ENCODE assay signal across 8 mouse cellular contexts in genomic region chr11:69267341-69267740, GRCm38 (mm10). TPM values are rescaled to one million over a fixed set of nuclear protein-coding genes. Genes with fewer than 3 reads are reported as not detected.
A peak's percentile ranks its signal among the peaks of the same experiment; 100 is the strongest.
DNase-seq lines count a peak whose midpoint lies in the region; ATAC-seq and TF ChIP-seq lines count a peak whose summit lies in the region.

No protein-coding gene starts in this region.

- TF ChIP-seq CTCF in left cerebral cortex, adult 2 months (IDR thresholded peaks at IDR 0.05), result peak; percentile 37
- peak; percentile 23; the same call in 1 of the 2 replicates for TF ChIP-seq CTCF in G1E (IDR thresholded peaks at IDR 0.05; ENCODE audit: low read depth, low read length)
- TF ChIP-seq CTCF in liver, postnatal 0 days (IDR thresholded peaks at IDR 0.05; ENCODE audit: low read depth), result peak; percentile 55

- WGBS in liver, postnatal 0 days (ENCODE audit: insufficient replicate concordance), result 25% methylated on average over 7 of the region's 7 CpGs

- TF ChIP-seq EP300 in liver, postnatal 0 days (IDR thresholded peaks at IDR 0.05; ENCODE audit: low read depth), result no peak

- H3K27ac ChIP-seq in left cerebral cortex, adult 2 months, result no peak overlapping the region
- H3K27ac ChIP-seq in liver, postnatal 0 days (ENCODE audit: low read depth), result no peak overlapping the region

- H3K36me3 ChIP-seq in G1E (replicated peaks), result no peaks in the 10 kb centered on the region
- H3K36me3 ChIP-seq in liver, postnatal 0 days (replicated peaks; ENCODE audit: insufficient read depth, low read length), result no peaks in the 10 kb centered on the region

- no peak overlapping the region for H3K4me3 ChIP-seq in left cerebral cortex, adult 2 months
- H3K4me3 ChIP-seq in G1E (ENCODE audit: low read depth, low read length), result no peak overlapping the region
- no peak overlapping the region for H3K4me3 ChIP-seq in liver, postnatal 0 days (ENCODE audit: low read depth, low read length)

- H3K9ac ChIP-seq in liver, postnatal 0 days (replicated peaks), result no peak overlapping the region

- no peak for DNase-seq in left cerebral cortex, adult 2 months (ENCODE audit: extremely low spot score in 1 of 2, low spot score in 2 of 2)
- no peak for DNase-seq in left cerebral cortex, adult 8-10 months (ENCODE audit: low spot score in 2 of 2)
- DNase-seq in G1E (ENCODE audit: low spot score), result no peak
- DNase-seq in liver, postnatal 0 days, result no peak
- DNase-seq in layer of hippocampus, postnatal 36 days, result no peak
- DNase-seq in gastrocnemius, postnatal 25 days, result no peak
- no peak for DNase-seq in spleen, adult 12 weeks (ENCODE audit: low spot score)

- no peak overlapping the region for H3K4me2 ChIP-seq in liver, postnatal 0 days (ENCODE audit: low read depth, low read length)

- H3K9me3 ChIP-seq in G1E (replicated peaks), result no peaks in the 10 kb centered on the region
- H3K9me3 ChIP-seq in liver, postnatal 0 days (ENCODE audit: low read length), result no peaks in the 10 kb centered on the region

- H3K27me3 ChIP-seq in G1E (ENCODE audit: insufficient read depth, low read length), result peaks cover 25% of the 10 kb centered on the region
- H3K27me3 ChIP-seq in liver, postnatal 0 days (ENCODE audit: insufficient read depth, low read length), result peaks cover 16% of the 10 kb centered on the region; the same call in 1 of the 2 replicates

- peaks cover 19% of the 10 kb centered on the region for H3K4me1 ChIP-seq in G1E (ENCODE audit: insufficient read depth, low read depth, low read length)
- H3K4me1 ChIP-seq in liver, postnatal 0 days (ENCODE audit: insufficient read depth), result no peaks in the 10 kb centered on the region

- intact Hi-C loops in left cerebral cortex, adult 2 months (cut with DNase I), result no loop called here

- ATAC-seq in G1E (ENCODE audit: extremely low read depth, insufficient number of reproducible peaks, low FRiP score, poor library complexity, severe bottlenecking), result no peak
- peak; percentile 48; the same call in 1 of the 2 replicates for ATAC-seq in common myeloid progenitor, adult 5-6 weeks (replicated peaks; ENCODE audit: low read depth, poor library complexity, severe bottlenecking)
- ATAC-seq in liver, postnatal 0 days, result no peak

RNA-seq across cellular contexts. Expression of gene Gucy2e, which starts 30.5 kb away (rescaled TPM):
- total RNA-seq in left cerebral cortex, adult 2 months (2021), result 1 to 10 TPM; 1.0 to 1.3 TPM
- total RNA-seq in left cerebral cortex, adult 8-10 months (2022), result 1 to 10 TPM; 1.3 to 1.8 (median 1.5) TPM
- total RNA-seq in G1E (2014; fragmentation: Nextera tagmentation) (not detected in 2 replicates), G1E (2017) (0.05 and 0.06 TPM in 2 replicates)
- not detected in 2 replicates for polyA plus RNA-seq in G1E (2012)
- 0.14 TPM in 1 of 2 replicates, not detected in the other for total RNA-seq in common myeloid progenitor, adult 5-6 weeks (2017)
- polyA plus RNA-seq in liver, postnatal 0 days (2015; fragmentation: Nextera tagmentation; extraction: Ambion mirVana), result not detected in 2 replicates
- total RNA-seq in layer of hippocampus, postnatal 36 days (2021), result 1 to 10 TPM; 1.9 TPM
- not detected for total RNA-seq in gastrocnemius, postnatal 25 days (2021)

RNA-seq across cellular contexts. Expression of gene Cntrob, which starts 56.2 kb away (rescaled TPM):
- 10 to 100 TPM; 19.2 to 27.1 TPM for total RNA-seq in left cerebral cortex, adult 2 months (2021)
- 10 to 100 TPM; 14.9 to 19.9 (median 17.4) TPM for total RNA-seq in left cerebral cortex, adult 8-10 months (2022)
- total RNA-seq in G1E (2014; fragmentation: Nextera tagmentation) (30.3 and 42.0 TPM in 2 replicates), G1E (2017) (19.2 and 26.0 TPM in 2 replicates)
- 30.8 and 35.4 TPM in 2 replicates for polyA plus RNA-seq in G1E (2012)
- 20.3 and 26.5 TPM in 2 replicates for total RNA-seq in common myeloid progenitor, adult 5-6 weeks (2017)
- polyA plus RNA-seq in liver, postnatal 0 days (2015; fragmentation: Nextera tagmentation; extraction: Ambion mirVana), result 4.1 and 5.6 TPM in 2 replicates
- total RNA-seq in layer of hippocampus, postnatal 36 days (2021), result 10 to 100 TPM; 15.1 to 15.2 TPM
- 1 to 10 TPM; 1.2 to 2.5 TPM for total RNA-seq in gastrocnemius, postnatal 25 days (2021)

RNA-seq across cellular contexts. Expression of gene Trappc1, which starts 56.4 kb away (rescaled TPM):
- total RNA-seq in left cerebral cortex, adult 2 months (2021), result 10 to 100 TPM; 58.8 to 60.1 TPM
- total RNA-seq in left cerebral cortex, adult 8-10 months (2022), result 10 to 100 TPM; 47.7 to 54.7 (median 51.5) TPM
- 138 and 139 TPM in 2 replicates for total RNA-seq in G1E (2014; fragmentation: Nextera tagmentation)
- 116 and 127 TPM in 2 replicates for total RNA-seq in G1E (2017)
- polyA plus RNA-seq in G1E (2012), result 7.4 and 10.1 TPM in 2 replicates
- 75.4 and 87.8 TPM in 2 replicates for total RNA-seq in common myeloid progenitor, adult 5-6 weeks (2017)
- polyA plus RNA-seq in liver, postnatal 0 days (2015; fragmentation: Nextera tagmentation; extraction: Ambion mirVana), result 71.5 and 72.0 TPM in 2 replicates
- total RNA-seq in layer of hippocampus, postnatal 36 days (2021), result 10 to 100 TPM; 66.5 to 66.6 TPM
- 10 to 100 TPM; 39.6 to 48.3 TPM for total RNA-seq in gastrocnemius, postnatal 25 days (2021)

RNA-seq across cellular contexts. Expression of gene Kcnab3, which starts 58.7 kb away (rescaled TPM):
- 10 to 100 TPM; 95.5 to 95.8 TPM for total RNA-seq in left cerebral cortex, adult 2 months (2021)
- total RNA-seq in left cerebral cortex, adult 8-10 months (2022), result 10 to 100 TPM; 72.7 to 84.4 (median 78.8) TPM
- total RNA-seq in G1E (2014; fragmentation: Nextera tagmentation) (0.58 and 1.2 TPM in 2 replicates), G1E (2017) (0.60 and 0.64 TPM in 2 replicates)
- 0.27 and 0.33 TPM in 2 replicates for polyA plus RNA-seq in G1E (2012)
- 0.05 TPM in 1 of 2 replicates, not detected in the other for total RNA-seq in common myeloid progenitor, adult 5-6 weeks (2017)
- 0.20 TPM in 2 replicates for polyA plus RNA-seq in liver, postnatal 0 days (2015; fragmentation: Nextera tagmentation; extraction: Ambion mirVana)
- total RNA-seq in layer of hippocampus, postnatal 36 days (2021), result 10 to 100 TPM; 21.4 to 21.8 TPM
- under 1 TPM in 1 of 2 experiments, not detected in 1; 0.13 TPM for total RNA-seq in gastrocnemius, postnatal 25 days (2021)
